ENCODE assay signal across 29 mouse cellular contexts in the genomic region with DNA sequence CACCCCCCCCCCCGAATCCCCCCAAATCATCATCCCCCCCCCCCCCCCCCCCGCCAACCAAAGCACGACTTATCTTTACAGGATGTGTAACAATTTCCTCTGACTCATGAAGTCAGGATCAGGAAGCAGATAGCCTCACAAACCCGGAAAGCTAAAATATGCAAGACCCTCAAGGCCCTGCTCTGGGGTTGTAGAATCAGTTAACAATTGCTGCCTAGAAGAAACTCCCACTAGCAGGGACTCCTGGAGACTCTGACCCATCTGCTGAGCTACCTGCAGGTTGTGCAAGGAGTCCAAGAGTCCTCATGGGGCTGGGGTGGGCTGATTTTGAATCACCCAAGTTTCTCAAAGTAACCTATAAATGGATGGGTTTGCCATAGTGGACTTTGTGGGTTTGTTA.
DNase-seq lines count a peak whose midpoint lies in the region; ATAC-seq lines count a peak whose summit lies in the region.
"Had no signal": no experiment of that assay in that cellular context is flagged by ENCODE, and none has a peak within 500 bp of the region (broad histone marks: within the 10 kb centered on the region; RNA-seq: fewer than 3 reads in every experiment).

No protein-coding gene starts in this region.

- peak overlapping the region; percentile 34 for H3K27ac ChIP-seq in heart, embryonic 12.5 days (ENCODE audit: poor library complexity, severe bottlenecking)
- H3K27ac ChIP-seq in kidney, embryonic 15.5 days, result peak overlapping the region; percentile 41; the same call in 1 of the 2 replicates
- peak overlapping the region; percentile 50; the same call in 1 of the 2 replicates for H3K27ac ChIP-seq in lung, embryonic 16.5 days (ENCODE audit: low read length)
- H3K27ac ChIP-seq: embryonic facial prominence, embryonic 13.5 days; forebrain, embryonic 13.5 days; gastrocnemius, adult 2 months; hindbrain, embryonic 15.5 days; left cerebral cortex, adult 2 months; limb, embryonic 15.5 days; lung, embryonic 15.5 days; neural tube, embryonic 13.5 days; stomach, postnatal 0 days had no signal

- 24% methylated on average over 4 of the region's 4 CpGs for WGBS in heart, embryonic 12.5 days
- WGBS in kidney, embryonic 15.5 days, result 31% methylated on average over 4 of the region's 4 CpGs
- 39% methylated on average over 4 of the region's 4 CpGs for WGBS in lung, embryonic 16.5 days

- no peak overlapping the region for H3K4me2 ChIP-seq in heart, embryonic 12.5 days
- no peak overlapping the region for H3K4me2 ChIP-seq in kidney, embryonic 15.5 days
- no peak overlapping the region for H3K4me2 ChIP-seq in lung, embryonic 16.5 days (ENCODE audit: low read depth, low read length)
- H3K4me2 ChIP-seq: embryonic facial prominence, embryonic 13.5 days; forebrain, embryonic 13.5 days; hindbrain, embryonic 15.5 days; limb, embryonic 15.5 days; lung, embryonic 15.5 days; neural tube, embryonic 13.5 days had no signal

- no peak for DNase-seq in heart, adult 8-10 months (ENCODE audit: low spot score)
- no peak for DNase-seq in kidney, adult 18-20 months
- no peak for DNase-seq in lung, adult 18-20 months
- DNase-seq in R1 (ENCODE audit: low read depth, low spot score), result peak; percentile 95
- no peak for DNase-seq in retina, postnatal 1 day
- DNase-seq: adrenal gland, postnatal 14 days; cerebellum, adult 8-10 months; cerebellum, postnatal 36 days; embryo, embryonic 11 days; gastrocnemius, adult 2 months; kidney, postnatal 10 days; right cerebral cortex, adult 18-20 months; thymus, adult 2 months; thymus, postnatal 4 days had no signal

- ATAC-seq in heart, embryonic 12.5 days (ENCODE audit: insufficient number of reproducible peaks, low FRiP score), result peak; percentile 52; the same call in 1 of the 2 replicates
- no peak for ATAC-seq in kidney, embryonic 15.5 days (replicated peaks; ENCODE audit: low FRiP score)
- ATAC-seq in lung, embryonic 16.5 days (ENCODE audit: low read depth), result 0 out of 2 replicates have a peak, but pooled peaks have one; percentile 37
- ATAC-seq: forebrain, embryonic 13.5 days; midbrain, embryonic 16.5 days had no signal

- H3K4me3 ChIP-seq in heart, embryonic 12.5 days, result no peak overlapping the region
- no peak overlapping the region for H3K4me3 ChIP-seq in kidney, embryonic 15.5 days (replicated peaks)
- H3K4me3 ChIP-seq in lung, embryonic 16.5 days (ENCODE audit: low read length), result no peak overlapping the region
- H3K4me3 ChIP-seq: embryonic facial prominence, embryonic 13.5 days; erythroblast, embryonic 14.5 days; forebrain, embryonic 13.5 days; gastrocnemius, adult 2 months; hindbrain, embryonic 15.5 days; left cerebral cortex, adult 2 months; limb, embryonic 15.5 days; lung, embryonic 15.5 days; midbrain, embryonic 10.5 days; myocyte; neural tube, embryonic 13.5 days had no signal

- no peak overlapping the region for H3K9ac ChIP-seq in heart, embryonic 12.5 days
- no peak overlapping the region for H3K9ac ChIP-seq in kidney, embryonic 15.5 days
- no peak overlapping the region for H3K9ac ChIP-seq in lung, embryonic 16.5 days (ENCODE audit: low read length)
- H3K9ac ChIP-seq: embryonic facial prominence, embryonic 13.5 days; forebrain, embryonic 13.5 days; hindbrain, embryonic 15.5 days; limb, embryonic 15.5 days; lung, embryonic 15.5 days; neural tube, embryonic 13.5 days had no signal

- H3K4me1 ChIP-seq in heart, embryonic 12.5 days (replicated peaks), result peaks cover 38% of the 10 kb centered on the region
- peaks cover 13% of the 10 kb centered on the region for H3K4me1 ChIP-seq in kidney, embryonic 15.5 days
- H3K4me1 ChIP-seq in lung, embryonic 16.5 days (replicated peaks; ENCODE audit: control insufficient read depth, insufficient read depth, low read length), result peaks cover 3% of the 10 kb centered on the region; the same call in 1 of the 2 replicates
- H3K4me1 ChIP-seq: limb, embryonic 15.5 days; lung, embryonic 15.5 days had no signal

- H3K27me3 ChIP-seq in heart, embryonic 12.5 days (replicated peaks), result no peaks in the 10 kb centered on the region
- H3K27me3 ChIP-seq in kidney, embryonic 15.5 days, result no peaks in the 10 kb centered on the region
- no peaks in the 10 kb centered on the region for H3K27me3 ChIP-seq in lung, embryonic 16.5 days (ENCODE audit: control insufficient read depth, insufficient read depth, low read depth, low read length)
- H3K27me3 ChIP-seq: embryonic facial prominence, embryonic 13.5 days; forebrain, embryonic 13.5 days; hindbrain, embryonic 15.5 days; limb, embryonic 15.5 days; lung, embryonic 15.5 days; neural tube, embryonic 13.5 days had no signal

- H3K36me3 ChIP-seq in heart, embryonic 12.5 days, result no peaks in the 10 kb centered on the region
- H3K36me3 ChIP-seq in kidney, embryonic 15.5 days, result no peaks in the 10 kb centered on the region
- H3K36me3 ChIP-seq in lung, embryonic 16.5 days (ENCODE audit: control insufficient read depth, insufficient read depth, low read length), result no peaks in the 10 kb centered on the region
- H3K36me3 ChIP-seq: embryonic facial prominence, embryonic 13.5 days; hindbrain, embryonic 15.5 days; limb, embryonic 15.5 days; lung, embryonic 15.5 days; midbrain, embryonic 10.5 days; neural tube, embryonic 13.5 days had no signal

- no peaks in the 10 kb centered on the region for H3K9me3 ChIP-seq in heart, embryonic 12.5 days (replicated peaks)
- no peaks in the 10 kb centered on the region for H3K9me3 ChIP-seq in kidney, embryonic 15.5 days (replicated peaks)
- no peaks in the 10 kb centered on the region for H3K9me3 ChIP-seq in lung, embryonic 16.5 days (ENCODE audit: control insufficient read depth, low read length)
- H3K9me3 ChIP-seq: embryonic facial prominence, embryonic 13.5 days; forebrain, embryonic 13.5 days; hindbrain, embryonic 15.5 days; limb, embryonic 15.5 days; lung, embryonic 15.5 days; midbrain, embryonic 10.5 days; neural tube, embryonic 13.5 days had no signal
